Mouse (Mus musculus) MEL-GATA-1-ER (cell line): ENCODE data around the gene Gm20792.
"Not testable (repeated sequence)": the region's sequence is repeated elsewhere in the genome, so short reads cannot be mapped to it uniquely, and the experiment has no call there.

Experiments used
- DNase-seq: peaks from one replicate; pipeline ENCODE4 v3.0.0-alpha.2; 2012; ENCODE audit warnings: low read depth; ENCODE audit errors: extremely low read depth

Gm20792 gene

DNA sequence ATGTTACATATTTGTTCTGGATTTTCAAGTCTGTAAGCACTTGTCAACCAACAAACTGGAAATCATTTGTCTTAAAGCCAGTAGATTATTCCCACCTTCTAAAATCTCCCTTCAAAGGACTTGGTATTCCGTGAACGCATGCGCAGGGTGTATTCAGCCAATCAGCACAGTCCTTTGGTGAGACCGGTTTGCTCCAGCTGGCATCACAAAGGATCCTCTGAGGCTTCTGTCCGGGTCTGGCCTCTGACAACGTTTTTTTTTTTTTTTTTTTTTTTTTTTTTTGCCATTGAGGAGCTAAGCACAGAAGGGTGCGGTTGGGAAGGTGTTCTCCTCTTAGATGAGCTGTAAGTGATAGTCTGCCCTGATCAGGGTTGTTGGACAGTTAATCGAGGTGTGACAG, at the start of gene Gm20792:
Gene Gm20792 (plus strand): TSS at position 301 of the 400 bp plus-strand sequence.
- not testable (repeated sequence) for DNase-seq
